Mouse (Mus musculus) lung, embryonic 14.5 days (tissue): ENCODE data around the gene Castor2. TPM values are rescaled to one million over a fixed set of nuclear protein-coding genes. Genes with fewer than 3 reads are reported as not detected.

Source experiments
- ATAC-seq: fragments of 200-750 bp; cut with Nextera tagmentation; 2 replicates; pipeline ENCODE4 v1.8.0; 2017; ENCODE audit warnings: mild to moderate bottlenecking, moderate TSS enrichment, moderate library complexity; ENCODE audit not compliant: insufficient read depth
- DNase-seq: peaks from one replicate; pipeline ENCODE4 v3.0.0-alpha.2; 2015
- H3K27ac ChIP-seq: fragments of 300-500 bp; sonication (generic); 2 replicates; pipeline ENCODE4 v1.5.1; 2014; ENCODE audit warnings: low read depth, mild to moderate bottlenecking, moderate library complexity
- H3K27me3 ChIP-seq: fragments of 300-500 bp; sonication (generic); 2 replicates; pipeline ENCODE4 v1.6.1; 2014; ENCODE audit warnings: low read length, control low read depth; ENCODE audit not compliant: insufficient read depth
- H3K36me3 ChIP-seq: fragments of 300-500 bp; sonication (generic); 2 replicates; pipeline ENCODE4 v1.6.1; 2014; ENCODE audit warnings: control low read depth; ENCODE audit not compliant: insufficient read depth
- H3K4me1 ChIP-seq: fragments of 300-500 bp; sonication (generic); 2 replicates; pipeline ENCODE4 v1.6.1; 2014; ENCODE audit warnings: antibody characterized with exemption, control low read depth; ENCODE audit not compliant: insufficient read depth
- H3K4me2 ChIP-seq: fragments of 300-500 bp; sonication (generic); 2 replicates; pipeline ENCODE4 v1.6.1; 2014; ENCODE audit warnings: mild to moderate bottlenecking
- H3K4me3 ChIP-seq: fragments of 300-500 bp; sonication (generic); 2 replicates; pipeline ENCODE4 v1.5.1; 2014; ENCODE audit warnings: low read depth, low read length
- H3K9ac ChIP-seq: fragments of 300-500 bp; sonication (generic); 2 replicates; pipeline ENCODE4 v1.6.1; 2014
- H3K9me3 ChIP-seq: fragments of 300-500 bp; sonication (generic); 2 replicates; pipeline ENCODE4 v1.6.1; 2016; ENCODE audit warnings: low read depth, low read length, control low read depth
- CTCF ChIP-seq: IDR thresholded peaks from 2 replicates; pipeline ENCODE4 v1.5.1; 2016; ENCODE audit warnings: antibody characterized with exemption, low read depth
- WGBS: fragments of 180-500 bp; shearing (Covaris S2); extraction: QIAGEN DNeasy Blood & Tissue Kit; methylation state at CpG from one replicate; pipeline ENCODE4 v1.1.7; 2014; 5-methylcytosine and 5-hydroxymethylcytosine counted together
- polyA plus RNA-seq: library from polyadenylated mRNA; unstranded; fragments of >200 nt; fragmentation: Nextera tagmentation; extraction: Ambion mirVana; gene quantifications from 2 replicates; pipeline ENCODE4 v1.2.1, GENCODE M21; 2014

Castor2 gene
- polyA plus RNA-seq, 1 experiment from 2014 or later: 4.9 TPM

DNA sequence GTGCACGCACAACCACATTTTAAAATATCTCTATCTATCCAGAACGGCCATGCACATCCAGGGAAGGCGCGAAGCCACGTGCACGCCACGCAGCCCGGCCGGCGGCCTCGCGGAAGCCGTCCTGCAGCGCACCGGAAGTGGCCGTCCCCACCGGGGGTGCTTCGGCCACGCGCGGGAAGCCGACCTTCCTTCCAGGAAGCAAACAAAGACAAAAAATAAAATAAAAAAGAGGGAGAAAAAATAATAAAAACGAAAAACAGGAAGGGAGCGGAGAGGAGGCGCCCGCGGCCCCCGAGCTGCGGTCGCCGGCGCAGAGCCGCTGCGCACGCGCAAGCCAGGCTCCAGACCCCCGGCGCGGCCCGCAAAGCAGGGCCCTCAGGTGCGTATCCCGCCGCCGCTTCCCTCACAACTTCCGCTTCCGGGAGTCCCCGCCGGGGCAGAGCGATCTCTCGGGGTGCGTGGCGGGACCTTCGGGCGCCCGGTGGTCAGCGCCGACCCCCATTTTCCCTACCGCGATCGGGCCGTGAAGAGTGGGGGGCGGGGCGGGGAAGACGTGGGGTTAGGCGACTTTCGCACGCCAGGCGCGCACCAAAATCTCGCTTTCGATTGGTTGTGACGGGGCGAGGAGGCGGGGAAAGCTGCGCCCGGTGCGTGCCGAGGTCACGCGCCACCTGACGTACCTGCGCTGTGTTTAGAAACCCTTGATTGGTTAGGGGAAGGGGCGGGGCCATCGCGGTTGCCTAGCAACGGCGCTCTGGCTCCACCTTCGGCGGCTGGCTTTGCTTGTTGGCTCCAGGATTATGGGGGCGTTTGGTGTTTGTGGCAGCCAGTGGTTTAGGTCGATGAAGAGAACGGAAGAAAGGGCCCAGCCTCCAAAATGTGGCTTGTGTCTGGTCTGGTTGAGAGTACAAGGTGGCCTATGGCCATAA, 84.6 kb downstream of the Castor2 start, which contains the start of gene Gtf2ird2:
Gtf2ird2 (plus strand) TSS at position 140 of the 929 bp plus-strand sequence.
- DNase-seq: peak; percentile 99
- TF ChIP-seq CTCF: peak; percentile 14; the same call in 1 of the 2 replicates
- Histone ChIP-seq H3K27ac (peak within 1 kb of the TSS; percentile 97), H3K9me3 (no peaks in the 10 kb centered on the region), H3K27me3 (no peaks in the 10 kb centered on the region), H3K36me3 (no peaks in the 10 kb centered on the region), H3K4me3 (peak within 1 kb of the TSS; percentile 71), H3K4me2 (peak within 1 kb of the TSS; percentile 93), H3K9ac (peak within 1 kb of the TSS; percentile 77), H3K4me1 (peaks cover 10% of the 10 kb centered on the region; the same call in 1 of the 2 replicates)
- ATAC-seq: peak; percentile 91
- WGBS: under 1% methylated on average over 92 of the region's 92 CpGs

DNA sequence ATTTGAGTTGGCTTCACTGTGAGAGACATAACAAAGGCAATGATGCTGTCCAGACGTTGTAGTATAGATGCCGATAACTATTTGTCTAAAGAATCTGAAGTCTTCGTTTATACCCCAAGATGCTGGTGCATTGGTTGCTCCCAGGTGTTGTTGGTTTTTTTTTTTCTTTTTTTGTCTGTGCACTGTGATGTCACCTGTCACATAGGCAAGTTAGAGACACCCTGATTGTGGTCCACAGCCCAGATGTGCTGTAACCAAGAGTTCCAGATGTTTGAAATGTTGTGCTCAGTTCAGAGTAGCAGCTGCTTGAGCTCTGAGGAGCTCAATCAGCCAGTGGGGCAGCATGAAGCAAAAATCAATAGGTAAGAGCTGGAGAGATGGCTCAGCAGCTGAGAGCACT, 86.5 kb downstream of the Castor2 start:
- H3K4me3 ChIP-seq: no peak overlapping the region
- H3K27me3 ChIP-seq: no peaks in the 10 kb centered on the region
- no peaks in the 10 kb centered on the region for H3K9me3 ChIP-seq
- DNase-seq (no peak), ATAC-seq (no peak)
- H3K9ac ChIP-seq: no peak overlapping the region
- WGBS: 81% methylated on average over 3 of the region's 3 CpGs
- TF ChIP-seq CTCF: no peak
- no peaks in the 10 kb centered on the region for H3K36me3 ChIP-seq
- H3K4me2 ChIP-seq: no peak overlapping the region
- H3K27ac ChIP-seq: no peak overlapping the region
- peaks cover 10% of the 10 kb centered on the region; the same call in 1 of the 2 replicates for H3K4me1 ChIP-seq

DNA sequence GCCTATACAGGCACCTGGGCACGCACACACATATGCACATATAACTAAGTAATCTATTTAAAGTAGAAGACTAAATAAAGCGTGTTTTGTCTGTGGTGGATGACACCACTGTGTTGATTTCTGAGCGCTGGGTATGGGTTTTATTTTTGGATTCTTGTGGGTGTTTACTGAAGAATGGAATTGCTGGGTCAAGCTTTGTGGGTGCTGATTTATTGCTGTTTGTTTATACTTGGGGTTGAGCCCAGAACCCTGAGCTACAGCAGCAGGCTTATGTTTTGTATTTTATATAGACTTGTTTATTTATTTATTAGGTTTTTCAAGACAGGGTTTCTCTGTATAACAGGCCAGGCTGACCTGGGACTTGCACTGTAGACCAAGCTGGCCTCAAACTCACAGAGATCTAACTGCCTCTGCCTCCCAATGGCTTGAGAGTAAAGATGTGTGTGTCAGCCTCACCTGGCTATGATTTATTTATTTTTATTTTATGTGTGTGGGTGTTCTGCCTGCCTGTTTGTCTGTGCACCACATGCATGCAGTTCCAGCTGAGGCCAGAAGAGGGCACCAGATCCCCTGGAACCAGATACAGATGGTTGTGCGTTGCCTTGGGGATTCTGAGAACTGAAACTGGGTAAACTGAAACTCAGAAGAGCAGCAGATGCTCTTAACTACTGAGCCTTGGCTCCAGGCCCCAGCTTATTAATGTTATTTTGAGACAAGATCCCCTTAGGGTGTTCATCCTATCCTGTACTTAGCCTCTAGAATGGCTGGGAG, 87.6 kb downstream of the Castor2 start:
- H3K9me3 ChIP-seq: no peaks in the 10 kb centered on the region
- no peaks in the 10 kb centered on the region for H3K36me3 ChIP-seq
- H3K27me3 ChIP-seq: no peaks in the 10 kb centered on the region
- no peak overlapping the region for H3K4me3 ChIP-seq
- no peak overlapping the region for H3K4me2 ChIP-seq
- peak; percentile 90 for TF ChIP-seq CTCF
- DNase-seq (peak; percentile 68), ATAC-seq (no peak)
- peaks cover 9% of the 10 kb centered on the region; the same call in 1 of the 2 replicates for H3K4me1 ChIP-seq
- H3K9ac ChIP-seq: no peak overlapping the region
- WGBS: 70% methylated on average over 4 of the region's 4 CpGs
- H3K27ac ChIP-seq: no peak overlapping the region

DNA sequence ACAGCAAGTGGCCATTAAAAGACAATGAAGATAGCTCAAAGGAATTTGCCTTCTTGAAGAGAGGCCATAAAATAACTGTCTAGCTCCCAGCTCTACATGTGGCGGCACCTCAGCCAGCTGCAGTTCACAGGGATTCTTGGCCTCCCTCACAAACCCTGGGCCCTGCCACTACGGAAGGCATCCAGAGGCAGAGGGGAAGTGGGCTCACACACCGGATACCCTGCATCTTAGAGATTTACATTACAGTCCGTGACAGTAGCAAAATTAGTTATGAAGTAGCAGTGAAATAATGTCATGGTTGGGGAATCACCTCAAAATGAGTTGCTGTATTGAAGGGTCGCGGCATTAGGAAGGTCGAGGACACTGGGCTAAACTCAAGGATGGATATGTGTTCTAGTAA, 89.1 kb downstream of the Castor2 start:
- Histone ChIP-seq H3K4me3 (no peak overlapping the region), H3K9ac (no peak overlapping the region), H3K27me3 (no peaks in the 10 kb centered on the region), H3K9me3 (no peaks in the 10 kb centered on the region), H3K4me2 (no peak overlapping the region), H3K36me3 (peaks cover 9% of the 10 kb centered on the region; the same call in 1 of the 2 replicates), H3K4me1 (0 out of 2 replicates have a peak, but pooled peaks cover under 1% of the 10 kb centered on the region), H3K27ac (no peak overlapping the region)
- DNase-seq (no peak), ATAC-seq (no peak)
- TF ChIP-seq CTCF: no peak
- WGBS: 77% methylated on average over 7 of the region's 7 CpGs

DNA sequence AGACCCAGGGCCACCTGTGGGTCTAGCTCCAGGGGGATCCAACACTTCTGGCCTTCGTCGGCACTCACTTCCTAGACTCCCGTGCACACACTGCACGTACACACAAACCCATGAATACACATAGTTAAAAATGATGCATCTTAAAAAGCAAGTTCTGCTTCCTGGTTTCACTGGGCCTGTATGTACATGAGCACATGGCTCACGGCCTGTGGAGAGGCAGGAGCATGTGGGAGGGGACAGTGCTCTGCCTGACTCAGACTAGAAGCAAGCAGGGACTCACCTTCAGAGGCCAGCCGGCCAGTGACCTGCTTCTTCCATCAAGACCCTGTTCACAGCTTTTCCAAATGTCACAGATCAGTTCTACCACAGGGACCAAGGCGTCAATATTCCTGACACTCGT, 94.2 kb downstream of the Castor2 start:
- Histone ChIP-seq H3K9ac (no peak overlapping the region), H3K36me3 (peaks cover 21% of the 10 kb centered on the region), H3K4me3 (no peak overlapping the region), H3K27ac (no peak overlapping the region), H3K4me2 (no peak overlapping the region), H3K4me1 (no peaks in the 10 kb centered on the region), H3K9me3 (no peaks in the 10 kb centered on the region), H3K27me3 (no peaks in the 10 kb centered on the region)
- TF ChIP-seq CTCF: no peak
- ATAC-seq: no peak
- 83% methylated on average over 8 of the region's 8 CpGs for WGBS
- no peak for DNase-seq

Other genes starting within 250 kb of the Castor2 start
- 31.2 and 35.5 TPM in 2 replicates for gene Rcc1l, start 77.1 kb downstream of the Castor2 start, polyA plus RNA-seq
- gene Gtf2ird2, start 84.3 kb downstream of the Castor2 start, polyA plus RNA-seq: 6.9 and 9.6 TPM in 2 replicates
- gene Ncf1, start 129.9 kb downstream of the Castor2 start, polyA plus RNA-seq: 4.8 and 6.4 TPM in 2 replicates
- 183 and 185 TPM in 2 replicates for gene Gtf2i, start 215.0 kb downstream of the Castor2 start, polyA plus RNA-seq